Mouse (Mus musculus) cerebellum, adult 8-10 months (tissue): ENCODE measurements at regions not wholly inside any gene's neighbourhood (a gene's known extent, or its start where the extent isn't known, plus 50 kb on each side); places are given as distances from the start of the nearest gene placed in this dataset.

Source experiments
- DNase-seq: peaks from one replicate; pipeline ENCODE4 v3.0.0; 2022

DNA sequence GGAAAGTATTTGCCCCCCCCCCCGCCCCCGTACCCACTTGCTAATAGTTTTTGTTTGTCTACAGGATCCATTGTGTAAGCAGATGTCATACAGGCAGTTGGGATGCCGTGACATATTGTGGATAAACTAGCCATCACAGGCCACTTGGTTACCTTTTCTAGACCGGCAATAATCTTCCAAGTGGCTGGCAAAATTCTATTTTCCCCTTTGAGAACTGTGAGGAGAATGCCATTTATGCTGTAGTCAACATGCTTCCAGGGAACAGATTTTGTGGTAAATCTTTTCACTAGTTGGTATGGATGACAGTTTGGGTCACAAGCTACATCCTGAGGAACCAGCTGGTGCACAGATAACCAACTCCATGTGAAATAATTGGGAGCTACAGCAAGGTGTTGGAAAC is 456.5 kb upstream of the Plxna2 start:
- no peak for DNase-seq

GRCm38 (mm10) chr1:194160761-194161461 is 457.1 kb upstream of the Plxna2 start:
- no peak for DNase-seq

DNA sequence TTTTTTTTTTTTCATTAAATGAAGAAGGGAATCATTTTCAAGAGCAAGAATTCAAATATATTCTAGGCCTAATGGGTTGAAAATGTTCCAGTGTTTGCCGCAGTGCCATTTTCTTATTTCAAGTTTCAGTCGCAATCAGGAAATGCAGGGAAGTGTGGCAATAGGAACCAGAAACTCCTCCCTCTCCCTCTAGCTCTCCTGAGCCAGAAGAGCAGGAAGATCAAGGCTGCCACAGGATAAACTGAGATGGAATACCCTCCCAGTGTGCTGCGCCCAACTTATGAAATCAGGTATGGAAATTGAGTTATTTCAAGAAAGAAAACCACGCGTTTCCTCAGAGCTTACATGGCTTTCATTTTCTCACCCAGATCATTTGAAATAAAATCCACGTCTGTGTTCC is 460.8 kb upstream of the Plxna2 start:
- DNase-seq = no peak

GRCm38 (mm10) chr1:194148416-194149364 is 469.3 kb upstream of the Plxna2 start:
- DNase-seq = no peak

GRCm38 (mm10) chr1:194117631-194118360 is 500.2 kb upstream of the Plxna2 start:
- no peak for DNase-seq

GRCm38 (mm10) chr1:194114399-194114798 is 503.6 kb upstream of the Plxna2 start:
- no peak for DNase-seq

DNA sequence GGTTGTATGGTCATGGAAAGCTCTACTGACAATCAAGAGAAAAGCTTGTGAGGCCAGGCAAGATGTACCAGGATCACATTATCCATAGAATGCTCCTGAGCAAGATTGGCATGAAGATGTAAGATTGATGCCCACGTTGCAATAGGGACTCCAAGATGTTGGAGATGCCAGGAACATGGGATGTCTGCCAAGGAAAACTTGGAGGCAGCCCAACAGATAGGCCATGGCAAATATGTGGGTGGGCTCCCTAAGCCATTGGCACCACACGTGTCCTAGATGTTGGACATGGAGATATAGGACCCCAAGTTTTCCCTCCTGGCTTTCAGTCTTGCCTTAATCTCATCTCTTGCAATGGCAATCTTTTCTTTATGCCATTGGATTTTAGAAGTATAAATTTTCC is 506.1 kb upstream of the Plxna2 start:
- no peak for DNase-seq

- DNase-seq = no peak
These were observed 508.6 kb upstream of the Plxna2 start for GRCm38 (mm10) chr1:194109172-194110071.

DNA sequence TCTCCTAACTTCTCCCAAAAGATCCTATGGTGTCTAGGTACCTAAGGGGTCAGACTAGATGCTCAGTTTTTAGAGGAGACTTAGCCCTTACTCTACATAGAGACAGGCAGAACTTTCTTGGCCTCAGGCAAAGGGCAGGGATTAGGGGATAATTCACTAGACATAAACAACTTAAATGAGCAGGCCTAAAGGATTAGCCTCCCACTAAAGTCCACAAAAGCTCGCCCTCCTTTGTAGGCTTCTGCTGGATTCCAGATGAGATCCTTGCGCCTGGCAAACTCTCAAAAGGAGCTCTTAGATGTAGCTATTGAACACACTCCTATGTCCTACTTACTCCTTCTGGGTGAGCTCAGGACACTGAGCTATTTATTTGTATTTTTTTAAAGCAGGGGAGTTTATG is 509.9 kb upstream of the Plxna2 start:
- no peak for DNase-seq

DNA sequence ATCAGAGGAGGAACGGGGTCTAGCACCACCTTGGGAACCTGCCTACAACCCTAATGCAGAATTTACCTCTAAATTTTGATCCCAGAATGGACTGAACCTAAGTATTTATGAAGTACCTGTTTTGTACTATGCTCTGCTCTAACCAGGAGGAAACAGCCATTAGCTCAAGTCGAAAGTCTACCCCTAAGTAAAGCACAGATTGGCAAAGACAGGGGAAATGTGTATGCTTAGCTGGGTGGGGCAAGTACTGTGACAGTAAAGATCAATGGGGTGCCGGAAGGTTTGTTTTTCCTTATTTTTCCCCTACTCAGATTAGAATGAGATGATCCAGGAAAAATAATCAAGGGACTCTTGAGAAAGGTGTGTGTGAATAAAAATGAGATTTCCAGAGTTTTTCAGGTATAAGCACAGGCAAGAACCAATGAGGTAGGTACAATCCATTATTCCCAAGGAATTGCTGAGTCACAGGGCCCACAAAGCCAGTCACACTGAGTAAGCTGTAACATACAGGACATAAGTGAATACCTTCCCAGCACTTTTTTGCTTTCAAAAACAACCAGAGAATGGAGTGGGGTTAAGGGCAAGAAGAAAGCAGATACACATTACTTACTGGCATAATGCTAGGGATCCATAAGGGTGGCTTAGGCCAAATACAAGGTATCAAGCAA is 510.6 kb upstream of the Plxna2 start:
- no peak for DNase-seq

GRCm38 (mm10) chr1:194089918-194090548 is 528.0 kb upstream of the Plxna2 start:
- no peak for DNase-seq

DNA sequence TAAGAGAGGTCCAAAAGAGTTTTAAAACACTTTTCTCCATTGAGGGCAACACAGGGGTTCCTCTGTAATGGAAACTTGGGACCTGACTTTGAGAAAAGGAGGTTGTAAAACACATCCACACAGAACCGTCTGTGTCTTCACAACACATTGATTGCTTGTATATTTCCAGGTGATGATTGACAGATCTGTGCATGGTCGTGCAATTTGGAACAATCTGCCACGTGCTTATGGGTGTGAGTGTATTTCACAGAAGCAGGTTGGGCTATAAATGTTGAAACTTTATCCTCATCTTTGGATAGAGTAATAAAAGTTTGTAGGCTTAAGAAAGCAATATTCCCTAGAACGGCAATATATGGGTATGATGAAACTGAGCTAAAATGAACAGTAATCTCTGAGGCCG is 559.5 kb upstream of the Plxna2 start:
- no peak for DNase-seq

DNA sequence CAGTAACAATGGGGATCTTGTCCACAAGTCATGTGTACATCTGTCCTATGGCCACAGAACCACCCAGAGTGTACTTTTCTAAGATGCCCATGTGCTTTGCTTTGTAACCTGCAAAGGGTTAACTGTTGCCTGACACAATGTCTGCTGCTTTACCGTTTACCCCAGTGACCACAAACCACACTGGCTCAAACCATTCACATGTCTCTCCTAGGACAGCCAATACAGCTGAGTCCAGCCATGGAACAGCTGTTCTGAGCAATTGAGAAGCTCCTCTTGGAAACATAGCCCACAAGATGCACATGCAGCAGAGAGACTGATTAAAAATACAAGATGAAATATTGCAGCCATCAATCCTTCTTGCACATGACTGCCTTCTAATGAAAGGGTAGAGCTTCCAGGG is 561.5 kb upstream of the Plxna2 start:
- DNase-seq = no peak

- no peak for DNase-seq
These were observed 568.2 kb upstream of the Plxna2 start for GRCm38 (mm10) chr1:194049746-194050351.

DNA sequence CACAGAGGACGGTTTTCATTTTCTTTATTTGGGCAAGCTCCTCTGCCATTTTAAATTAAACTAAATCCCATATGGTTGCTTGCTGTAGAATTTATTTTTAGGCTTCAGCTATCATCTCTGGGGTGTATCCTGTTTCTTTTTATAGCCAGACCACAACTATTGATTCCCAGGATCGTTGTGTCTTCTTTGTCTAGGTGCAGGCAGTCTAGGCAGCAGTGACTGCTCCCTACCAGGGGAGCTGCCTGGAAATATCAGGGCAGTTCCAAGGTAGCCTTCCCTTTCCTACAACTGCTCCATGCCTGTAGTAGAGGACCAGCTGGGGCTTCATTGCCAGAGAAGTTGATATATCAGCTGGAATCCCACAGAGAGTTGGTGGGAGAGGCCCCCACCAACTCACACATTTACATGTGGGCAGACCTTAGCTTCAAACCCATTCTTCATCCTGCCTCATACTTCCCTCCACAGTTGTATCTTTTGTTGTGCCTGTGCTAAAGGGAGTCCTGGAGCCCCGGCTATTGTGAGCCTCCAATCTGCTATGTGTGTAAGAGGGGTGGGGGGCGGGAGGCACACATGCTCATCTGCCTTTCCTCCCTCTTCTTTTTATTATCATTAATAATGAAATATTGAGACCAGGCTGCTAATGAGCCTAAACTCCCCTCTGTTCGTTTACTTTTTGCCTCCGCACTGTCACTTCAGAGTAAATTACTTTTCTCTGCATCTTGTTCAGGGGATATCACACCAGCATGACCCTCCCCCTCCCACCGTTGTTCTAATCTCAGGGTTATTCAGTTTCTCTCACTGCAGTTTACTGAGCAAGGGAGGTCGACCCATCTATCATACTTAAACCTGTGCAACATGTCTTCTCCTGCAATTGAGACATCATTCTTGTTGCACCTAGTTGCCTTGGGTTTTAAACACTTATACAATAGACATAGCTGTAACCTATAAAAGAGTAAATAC is 576.3 kb upstream of the Plxna2 start:
- DNase-seq = no peak

GRCm38 (mm10) chr1:194038711-194039110 is 579.3 kb upstream of the Plxna2 start:
- DNase-seq = no peak

DNA sequence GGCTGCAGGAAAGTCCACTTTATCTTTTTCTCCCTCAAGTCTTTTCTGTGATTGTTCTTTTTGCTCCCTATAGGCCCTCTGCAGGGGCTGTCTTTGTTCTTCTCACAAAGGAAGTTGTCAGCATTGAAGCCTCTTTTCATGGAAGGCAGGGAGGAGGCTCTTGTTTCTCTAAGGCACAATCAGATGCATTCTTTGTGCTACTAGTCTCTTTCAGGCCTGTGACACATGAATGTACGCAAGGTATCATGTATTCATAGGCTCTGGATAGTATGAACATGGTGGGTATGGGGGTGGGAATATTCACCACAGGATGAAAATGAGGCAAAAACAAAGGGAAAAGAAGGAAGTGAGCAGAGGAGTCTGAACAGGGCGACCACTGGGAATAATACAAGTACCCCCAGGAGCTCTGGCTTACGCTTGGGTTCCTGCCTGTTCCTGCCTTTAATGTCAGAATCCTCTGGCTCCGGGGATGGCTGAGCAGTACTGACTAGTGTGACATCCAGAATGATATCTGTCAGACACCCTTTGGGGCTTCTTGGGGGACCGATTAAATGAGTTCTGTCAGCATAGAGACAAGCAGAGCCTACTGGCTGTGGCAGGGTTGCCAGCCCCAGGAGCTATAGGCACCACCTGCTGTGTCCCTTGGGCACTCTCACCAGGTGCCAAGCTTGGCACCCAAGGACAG is 583.7 kb upstream of the Plxna2 start:
- DNase-seq = no peak

GRCm38 (mm10) chr1:194032603-194033002 is 585.4 kb upstream of the Plxna2 start:
- DNase-seq = no peak

DNA sequence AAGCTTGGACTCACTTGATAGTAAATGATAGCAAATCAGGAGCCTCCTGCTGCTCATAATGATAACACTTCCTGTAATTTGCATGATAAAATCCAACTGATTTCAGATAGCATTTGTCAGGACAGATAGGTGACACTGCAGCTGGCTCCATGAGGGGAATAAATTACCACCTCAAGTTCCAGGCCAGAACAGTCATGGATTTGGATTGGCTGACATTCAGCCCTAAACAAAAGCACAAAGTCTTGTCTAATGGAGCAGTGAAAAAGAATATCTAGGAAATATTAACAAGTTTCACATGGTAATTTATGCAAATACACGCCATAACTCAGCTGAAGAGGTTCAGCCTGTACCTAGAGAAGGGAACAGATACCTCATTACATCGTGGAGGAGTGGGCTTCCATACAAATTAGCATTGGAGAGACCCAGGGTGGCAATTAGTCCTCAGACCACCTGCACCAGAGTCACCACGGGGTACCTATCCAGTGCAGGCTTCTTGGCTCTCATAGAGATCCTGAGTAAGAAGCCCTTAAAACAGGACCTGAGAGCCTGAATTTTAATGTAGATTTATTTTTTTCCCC is 587.3 kb upstream of the Plxna2 start:
- DNase-seq = no peak
